Mouse (Mus musculus) ES-Bruce4 (cell line): ENCODE measurements around the gene Ssu72.
A peak's percentile ranks its signal among the peaks of the same experiment; 100 is the strongest.

Experiments used
- CTCF ChIP-seq: IDR thresholded peaks from one replicate; pipeline ENCODE4 v1.8.1; 2011; ENCODE audit warnings: low read depth, low read length
- EP300 ChIP-seq: IDR thresholded peaks from 2 replicates; pipeline ENCODE4 v1.6.1; 2011; ENCODE audit warnings: low read depth, low read length; ENCODE audit not compliant: insufficient read depth
- POLR2A ChIP-seq: IDR thresholded peaks from one replicate; pipeline ENCODE4 v1.8.1; 2011; ENCODE audit warnings: low read length; ENCODE audit not compliant: insufficient read depth

GRCm38 (mm10) chr4:155721668-155722083 lies 17.1 kb downstream of the Ssu72 start:
- TF ChIP-seq POLR2A (no peak), CTCF (peak; percentile 17), EP300 (no peak)
